Mouse (Mus musculus) gastrocnemius, adult 18-20 months (tissue): ENCODE measurements at regions not wholly inside any gene's neighbourhood (a gene's known extent, or its start where the extent isn't known, plus 50 kb on each side); places are given as distances from the start of the nearest gene placed in this dataset.

Experiments
- DNase-seq: peaks from one replicate; pipeline ENCODE4 v3.0.0; 2021; ENCODE audit warnings: low spot score

GRCm38 (mm10) chr13:63627184-63627893 lies 53.9 kb upstream of the Ptch1 start:
- no peak for DNase-seq

GRCm38 (mm10) chr13:63627894-63628287 lies 54.5 kb upstream of the Ptch1 start:
- no peak for DNase-seq

- DNase-seq, result no peak
Measured at GRCm38 (mm10) chr13:63631771-63632347, 58.5 kb upstream of the Ptch1 start.

- no peak for DNase-seq
Measured at GRCm38 (mm10) chr13:63634294-63634693, 60.9 kb upstream of the Ptch1 start.

GRCm38 (mm10) chr13:63641649-63642226 lies 68.3 kb upstream of the Ptch1 start:
- DNase-seq, result no peak

- peak; percentile 51 for DNase-seq
Measured at GRCm38 (mm10) chr13:63642617-63643016, 69.2 kb upstream of the Ptch1 start.

GRCm38 (mm10) chr13:63643394-63643793 lies 70.0 kb upstream of the Ptch1 start:
- peak; percentile 7 for DNase-seq

- no peak for DNase-seq
Measured at GRCm38 (mm10) chr13:63644308-63644707, 70.9 kb upstream of the Ptch1 start.

DNA sequence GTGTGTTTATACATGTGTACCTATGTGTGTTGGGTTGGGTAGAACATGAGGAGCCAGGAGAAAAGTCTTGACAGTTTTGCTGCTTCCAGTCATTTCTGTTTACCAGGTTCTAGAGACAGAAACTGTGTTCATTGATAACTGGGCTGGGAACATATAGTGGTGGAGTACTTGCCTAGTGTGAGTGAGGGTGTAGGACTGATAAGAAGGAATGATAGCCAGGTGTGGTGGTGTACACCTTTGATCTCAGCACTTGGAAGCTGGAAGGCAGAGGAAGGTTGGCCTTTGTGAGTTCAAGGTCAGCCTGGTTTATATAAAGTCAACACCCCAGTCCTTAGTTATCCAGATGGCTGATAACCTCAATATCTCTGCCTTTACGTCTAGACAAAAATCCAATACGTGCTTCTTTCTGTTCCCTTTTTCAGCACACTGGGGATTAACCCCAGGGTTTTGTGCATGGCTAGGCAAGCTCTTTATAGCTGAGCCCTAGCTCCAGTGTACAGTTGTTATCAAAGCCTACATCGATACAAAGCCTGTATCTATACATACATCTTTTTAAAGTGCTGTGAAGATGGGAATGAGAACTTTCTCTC lies 75.8 kb upstream of the Ptch1 start:
- DNase-seq, result no peak

GRCm38 (mm10) chr13:63654514-63654913 lies 81.1 kb upstream of the Ptch1 start:
- no peak for DNase-seq

DNA sequence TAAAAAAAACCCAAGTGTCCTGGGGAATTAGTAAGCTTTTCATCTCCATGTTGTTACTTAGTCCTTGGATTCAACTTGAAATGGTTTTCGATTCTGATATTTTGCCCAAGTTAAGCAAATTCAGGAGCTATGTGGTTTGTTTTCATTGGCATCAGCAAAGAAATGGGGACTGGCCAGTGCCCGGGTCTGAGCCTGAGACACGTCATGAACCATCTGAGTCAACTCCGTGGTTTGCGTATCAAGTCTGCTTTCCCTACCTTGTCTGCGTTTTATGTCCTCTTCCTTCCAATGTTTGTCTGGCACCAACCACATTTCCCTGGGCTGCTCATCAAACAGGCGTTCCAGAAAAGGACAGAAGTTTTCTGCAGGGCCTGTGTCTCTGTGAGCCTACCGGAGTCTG lies 83.7 kb upstream of the Ptch1 start:
- DNase-seq, result no peak

DNA sequence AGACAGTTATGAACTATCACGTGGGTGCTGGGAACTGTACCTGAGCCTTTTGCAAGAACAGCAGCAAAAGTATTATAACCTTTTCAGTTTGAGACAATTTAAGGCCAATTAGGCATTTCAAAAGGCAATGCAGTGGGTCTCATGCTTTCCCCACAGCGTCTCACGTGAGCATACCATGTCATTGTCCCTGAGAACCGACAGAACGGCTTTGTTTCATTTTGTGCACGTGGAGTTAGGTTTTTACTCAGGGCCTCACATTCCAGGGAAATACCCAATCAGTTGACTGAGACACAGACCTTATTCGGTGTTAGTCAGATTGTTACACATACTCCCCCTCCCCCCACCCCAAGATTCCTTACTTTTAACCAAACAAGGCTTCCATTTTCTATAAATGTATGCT lies 86.0 kb upstream of the Ptch1 start:
- DNase-seq, result no peak

DNA sequence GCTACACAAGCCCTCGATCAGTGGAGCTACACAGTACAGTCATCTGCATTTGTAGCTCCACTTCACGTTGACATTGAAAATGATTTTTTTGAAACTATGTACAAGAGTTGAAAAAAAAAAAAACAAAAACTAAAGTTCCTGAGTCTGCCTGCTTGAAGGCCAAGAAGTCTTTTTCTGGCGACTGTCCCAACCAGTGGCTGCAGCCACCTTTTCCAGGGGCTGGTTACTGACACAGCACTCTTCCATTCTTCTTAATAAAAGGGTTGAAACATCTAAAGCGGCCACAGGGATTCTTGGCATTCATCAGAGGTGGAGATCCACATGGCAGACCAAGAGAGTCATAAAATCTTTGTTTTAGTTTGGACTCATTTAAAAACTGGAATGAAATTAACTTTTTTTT lies 87.0 kb upstream of the Ptch1 start:
- DNase-seq, result no peak

DNA sequence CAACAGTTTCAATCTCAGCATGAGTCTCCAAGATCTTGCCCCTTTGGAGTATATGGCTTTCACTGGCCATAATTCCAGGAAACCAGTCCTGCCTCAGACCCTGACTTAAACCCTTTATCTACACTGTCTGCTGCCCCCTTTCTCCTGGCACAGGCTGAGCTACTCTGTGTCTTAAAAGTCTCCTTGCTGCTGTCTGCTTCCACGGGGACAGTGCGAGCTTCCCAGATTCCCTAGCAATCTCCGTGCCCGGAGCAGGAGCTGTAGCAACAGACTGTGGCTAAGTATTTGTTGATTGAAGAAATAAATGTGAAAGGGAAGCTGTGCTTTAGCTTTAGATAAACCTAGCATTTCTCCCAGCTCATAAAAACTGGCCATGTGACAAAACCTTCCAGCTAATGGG lies 95.2 kb upstream of the Ptch1 start:
- no peak for DNase-seq

GRCm38 (mm10) chr13:63669031-63669430 lies 95.6 kb upstream of the Ptch1 start:
- no peak for DNase-seq

- DNase-seq, result no peak
Measured at GRCm38 (mm10) chr13:63672425-63672824, 99.0 kb upstream of the Ptch1 start.

GRCm38 (mm10) chr13:63677696-63678095 lies 104.3 kb upstream of the Ptch1 start:
- no peak for DNase-seq

DNA sequence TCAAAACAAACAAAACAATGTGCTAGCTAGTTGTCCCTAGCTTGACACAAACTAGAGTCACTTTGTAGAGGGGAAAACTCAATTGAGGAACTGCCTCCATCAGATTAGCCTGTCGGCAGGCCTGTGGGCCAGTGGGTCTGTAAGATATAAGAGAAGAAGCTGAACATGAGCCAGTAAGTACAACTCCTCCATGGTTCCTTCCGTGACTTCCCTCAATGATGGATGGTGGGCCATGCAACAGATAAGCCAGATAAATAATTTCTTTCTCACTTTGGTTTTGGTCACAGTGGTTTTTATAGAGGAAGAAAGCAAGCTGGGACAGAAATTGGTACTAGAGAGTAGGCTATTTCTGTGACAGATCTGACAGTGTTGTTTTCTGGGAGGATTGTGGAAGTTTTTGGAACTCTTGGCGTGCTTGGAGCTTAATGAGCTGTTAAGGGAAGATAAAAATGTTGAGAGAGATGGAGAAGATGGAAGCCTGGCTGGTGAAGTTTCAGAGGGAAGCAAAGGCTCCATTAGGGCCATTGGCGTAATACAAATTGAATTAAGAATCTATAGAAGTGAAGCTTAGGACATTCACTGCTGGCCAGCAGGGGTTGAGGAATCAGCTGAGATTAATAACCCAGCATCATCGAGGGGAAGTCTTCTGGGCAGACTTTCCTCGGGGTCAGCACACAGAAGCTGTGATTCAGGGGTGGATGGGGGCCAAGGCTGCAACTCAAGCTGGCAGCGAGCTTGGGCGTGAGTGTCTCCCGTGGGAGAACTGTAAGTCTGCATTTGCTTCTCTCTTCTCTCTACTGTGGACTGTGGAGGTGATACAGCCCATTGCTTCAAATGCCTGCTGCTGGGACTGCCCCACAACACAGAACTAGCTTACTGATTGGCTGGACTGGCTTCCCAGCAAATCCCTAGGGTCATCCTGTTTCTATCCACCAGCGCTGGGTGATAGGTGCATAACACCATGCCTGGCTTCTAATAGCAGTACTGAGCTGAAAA lies 105.2 kb upstream of the Ptch1 start:
- DNase-seq, result no peak

DNA sequence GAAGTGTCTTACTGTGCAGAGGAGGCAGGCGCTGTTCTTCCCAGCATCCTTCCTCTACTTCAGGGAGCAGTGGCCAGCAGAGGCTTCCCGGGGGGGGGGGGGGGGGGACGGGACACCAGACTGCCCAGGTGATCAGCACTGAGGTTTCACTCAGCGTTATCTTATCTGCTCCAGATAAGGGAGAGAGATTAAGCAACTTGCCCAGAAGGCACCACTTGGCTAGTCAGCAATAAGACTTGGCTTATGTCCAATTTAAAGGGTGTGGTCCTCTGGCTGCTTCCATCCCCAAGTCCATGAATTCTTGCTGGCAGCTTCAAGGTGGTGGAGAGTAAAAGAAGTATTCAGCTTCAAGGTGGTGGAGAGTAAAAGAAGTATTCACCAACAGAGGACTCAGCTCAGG lies 108.9 kb upstream of the Ptch1 start:
- no peak for DNase-seq

GRCm38 (mm10) chr13:63691974-63692373 lies 118.6 kb upstream of the Ptch1 start:
- DNase-seq, result no peak

DNA sequence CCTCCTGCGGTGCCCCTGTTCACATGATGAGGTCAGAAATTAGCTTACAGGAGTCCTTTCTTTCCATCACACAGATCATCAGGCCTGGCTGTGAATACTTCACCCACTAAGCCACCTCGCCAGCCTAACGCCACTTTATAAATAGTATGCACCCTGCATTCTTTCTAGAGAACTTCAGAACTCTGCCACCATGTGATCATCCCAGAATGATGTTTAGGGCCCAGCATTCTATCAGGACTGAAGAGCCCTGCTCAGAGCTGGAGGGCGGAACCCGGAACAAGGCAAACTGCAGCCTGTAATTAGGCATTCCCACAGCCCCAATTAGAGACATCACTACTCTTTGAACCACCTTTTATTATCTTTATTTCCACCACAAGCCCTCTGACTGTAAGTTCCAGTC lies 120.2 kb upstream of the Ptch1 start:
- DNase-seq, result no peak

GRCm38 (mm10) chr13:63696399-63696798 lies 118.6 kb upstream of the Ercc6l2 start:
- peak; percentile 9 for DNase-seq
